Mouse (Mus musculus) hindbrain, embryonic 13.5 days (tissue): ENCODE measurements at regions not wholly inside any gene's neighbourhood (a gene's known extent, or its start where the extent isn't known, plus 50 kb on each side); places are given as distances from the start of the nearest gene placed in this dataset.

Source experiments
- ATAC-seq: fragments of 200-750 bp; cut with Nextera tagmentation; 2 replicates; pipeline ENCODE4 v1.8.0; 2017; ENCODE audit warnings: moderate TSS enrichment; ENCODE audit not compliant: low FRiP score
- H3K27ac ChIP-seq: fragments of 300-500 bp; sonication (generic); 2 replicates; pipeline ENCODE4 v1.5.1; 2015; ENCODE audit warnings: inconsistent platforms, mild to moderate bottlenecking, moderate library complexity
- H3K27me3 ChIP-seq: fragments of 300-500 bp; sonication (generic); 2 replicates; pipeline ENCODE4 v1.6.1; 2015; ENCODE audit warnings: mild to moderate bottlenecking, inconsistent platforms
- H3K36me3 ChIP-seq: fragments of 300-500 bp; sonication (generic); 2 replicates; pipeline ENCODE4 v1.6.1; 2015; ENCODE audit warnings: mild to moderate bottlenecking, inconsistent platforms
- H3K4me1 ChIP-seq: fragments of 300-500 bp; sonication (generic); replicated peaks from 2 replicates; pipeline ENCODE4 v1.6.1; 2015; ENCODE audit warnings: inconsistent platforms
- H3K4me2 ChIP-seq: fragments of 300-500 bp; sonication (generic); 2 replicates; pipeline ENCODE4 v1.6.1; 2015; ENCODE audit warnings: inconsistent platforms, mild to moderate bottlenecking, moderate library complexity
- H3K4me3 ChIP-seq: fragments of 300-500 bp; sonication (generic); 2 replicates; pipeline ENCODE4 v1.5.1; 2015; ENCODE audit warnings: mild to moderate bottlenecking, inconsistent platforms
- H3K9ac ChIP-seq: fragments of 300-500 bp; sonication (generic); 2 replicates; pipeline ENCODE4 v1.6.1; 2015; ENCODE audit warnings: mild to moderate bottlenecking, inconsistent platforms
- H3K9me3 ChIP-seq: fragments of 300-500 bp; sonication (generic); 2 replicates; pipeline ENCODE4 v1.6.1; 2016; ENCODE audit warnings: inconsistent platforms
- WGBS: fragments of 180-500 bp; shearing (Covaris S2); methylation state at CpG from one replicate; pipeline ENCODE4 v1.1.7; 2015; 5-methylcytosine and 5-hydroxymethylcytosine counted together

DNA sequence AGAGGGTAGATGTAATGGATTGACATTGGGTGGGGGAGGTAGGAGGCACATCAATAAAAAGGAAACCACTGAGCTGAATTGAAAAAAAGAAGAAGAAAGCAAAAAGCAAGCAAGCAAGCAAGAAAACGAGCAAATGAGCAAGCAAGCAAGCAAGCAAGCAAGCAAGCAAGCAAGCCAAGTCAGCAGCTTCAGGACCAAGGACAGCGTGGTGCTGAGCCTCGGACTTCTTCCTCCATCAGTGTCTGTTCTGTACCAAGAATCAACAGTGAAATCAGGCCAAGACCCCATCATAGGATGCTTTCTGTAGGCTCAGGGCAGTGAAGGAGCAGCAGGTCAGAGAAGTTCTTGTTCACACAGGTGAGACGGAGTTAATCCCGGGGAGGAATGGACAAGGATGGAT, 392.7 kb upstream of the BB014433 start:
- H3K4me2 ChIP-seq: no peak overlapping the region
- 56% methylated on average over 5 of the region's 5 CpGs for WGBS
- H3K9ac ChIP-seq: no peak overlapping the region
- no peak overlapping the region for H3K27ac ChIP-seq
- H3K36me3 ChIP-seq: no peaks in the 10 kb centered on the region
- no peaks in the 10 kb centered on the region for H3K4me1 ChIP-seq
- no peak overlapping the region for H3K4me3 ChIP-seq
- H3K9me3 ChIP-seq: no peaks in the 10 kb centered on the region
- H3K27me3 ChIP-seq: no peaks in the 10 kb centered on the region
- no peak for ATAC-seq

DNA sequence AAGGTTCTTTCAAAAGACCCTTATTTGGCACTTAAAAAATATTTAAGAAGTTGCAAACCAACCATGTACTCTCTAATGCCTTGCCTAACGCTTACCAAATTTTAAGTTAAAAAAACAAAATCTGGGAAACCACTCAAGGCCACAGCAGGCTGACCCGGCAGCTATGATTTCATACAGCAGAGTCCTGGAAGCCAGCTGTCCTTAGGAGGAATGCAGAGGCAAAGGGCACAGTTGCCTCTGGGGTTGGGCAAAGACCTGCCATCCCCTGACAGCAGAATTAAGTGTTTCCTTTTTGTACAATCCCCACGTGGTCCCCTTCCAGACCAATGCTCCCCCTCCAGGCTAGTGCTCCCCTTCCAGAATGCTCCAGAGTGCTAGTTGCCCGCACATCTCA, 348.8 kb upstream of the BB014433 start:
- H3K4me2 ChIP-seq: no peak overlapping the region
- WGBS: 51% methylated on average over 4 of the region's 4 CpGs
- no peaks in the 10 kb centered on the region for H3K36me3 ChIP-seq
- H3K9me3 ChIP-seq: no peaks in the 10 kb centered on the region
- H3K4me1 ChIP-seq: peaks cover 10% of the 10 kb centered on the region; the same call in 1 of the 2 replicates
- H3K9ac ChIP-seq: no peak overlapping the region
- no peak overlapping the region for H3K4me3 ChIP-seq
- peak; percentile 14; the same call in 1 of the 2 replicates for ATAC-seq
- no peak overlapping the region for H3K27ac ChIP-seq
- H3K27me3 ChIP-seq: no peaks in the 10 kb centered on the region

DNA sequence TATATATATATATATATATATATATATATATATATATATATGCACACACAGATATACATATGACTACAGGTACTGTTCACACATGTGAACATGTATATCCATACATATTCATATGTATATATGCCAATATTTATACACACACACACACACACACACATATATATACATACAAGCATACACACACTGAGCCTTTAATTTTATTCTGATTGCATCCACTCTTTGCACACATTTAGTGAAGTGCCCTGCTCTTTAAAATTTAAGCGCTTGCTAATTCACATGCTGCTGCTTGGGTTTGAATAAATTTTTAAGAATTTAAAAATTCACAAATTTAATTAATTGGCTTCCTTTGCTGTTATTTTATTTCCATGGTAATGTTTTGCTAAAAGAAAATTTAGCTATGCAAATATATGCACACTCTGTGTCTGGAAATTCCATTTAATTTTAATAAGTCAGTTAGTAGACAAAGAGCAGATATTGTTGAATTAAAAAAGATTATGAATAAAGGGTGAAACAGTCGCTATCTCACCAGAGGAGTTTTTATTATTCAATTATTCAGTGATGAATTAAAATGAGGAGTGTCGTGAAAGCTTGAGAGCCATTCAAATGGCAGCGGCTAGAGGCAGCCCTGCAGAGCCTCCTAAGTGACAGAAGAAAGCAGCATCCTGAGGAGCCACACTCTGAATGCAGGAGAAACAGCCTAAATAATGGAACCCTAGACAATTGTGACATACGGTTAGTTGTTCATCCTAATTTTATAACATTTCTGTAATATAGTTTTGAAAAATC, 348.3 kb upstream of the BB014433 start:
- no peak overlapping the region for H3K4me2 ChIP-seq
- H3K27ac ChIP-seq: no peak overlapping the region
- no peaks in the 10 kb centered on the region for H3K27me3 ChIP-seq
- 42% methylated on average over 5 of the region's 5 CpGs for WGBS
- H3K9ac ChIP-seq: no peak overlapping the region
- no peak for ATAC-seq
- peaks cover 10% of the 10 kb centered on the region; the same call in 1 of the 2 replicates for H3K4me1 ChIP-seq
- H3K36me3 ChIP-seq: no peaks in the 10 kb centered on the region
- no peaks in the 10 kb centered on the region for H3K9me3 ChIP-seq
- no peak overlapping the region for H3K4me3 ChIP-seq

DNA sequence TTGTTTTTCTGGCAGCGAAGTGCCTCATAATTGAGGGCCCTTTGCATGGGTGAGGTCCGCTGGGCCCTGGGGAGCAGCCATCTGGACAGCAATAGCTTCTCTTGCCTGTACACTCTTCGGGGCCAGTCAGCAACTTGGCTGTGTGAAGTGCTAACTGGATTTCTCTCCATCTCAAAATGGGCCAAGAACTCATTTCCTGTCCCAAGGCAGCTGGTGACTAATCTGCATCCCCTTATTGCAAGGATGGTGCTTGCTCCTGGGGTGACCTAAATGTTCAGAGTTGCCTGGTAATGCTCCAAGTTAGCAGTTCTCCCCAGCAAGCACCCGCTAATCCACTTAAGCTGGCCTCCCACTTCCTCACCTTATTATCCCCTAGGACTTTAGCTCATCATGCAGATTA, 346.2 kb upstream of the BB014433 start:
- Histone ChIP-seq H3K4me1 (peaks cover 10% of the 10 kb centered on the region; the same call in 1 of the 2 replicates), H3K27ac (no peak overlapping the region)
- WGBS: 60% methylated on average over 4 of the region's 4 CpGs

DNA sequence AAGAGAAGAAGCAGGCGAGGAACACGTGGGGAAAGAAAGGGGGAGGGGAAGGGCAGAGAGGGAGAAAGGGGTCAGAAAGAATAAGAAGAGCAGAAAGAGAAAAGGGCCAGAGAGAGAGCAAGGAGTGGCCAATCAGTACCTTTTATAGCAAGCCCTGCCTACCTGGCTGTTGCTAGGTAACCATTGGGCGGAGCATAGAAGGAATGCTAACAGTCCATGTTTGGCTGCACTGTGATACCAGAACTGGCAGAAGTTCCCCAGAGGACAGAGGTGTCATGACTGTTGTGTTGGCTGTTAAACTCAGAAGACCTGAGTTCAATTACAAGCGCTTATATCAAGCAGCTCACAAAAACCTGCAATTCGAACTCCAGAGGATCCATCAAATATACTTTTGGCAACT, 342.9 kb upstream of the BB014433 start:
- Histone ChIP-seq H3K36me3 (no peaks in the 10 kb centered on the region), H3K9me3 (no peaks in the 10 kb centered on the region), H3K4me2 (no peak overlapping the region), H3K27ac (no peak overlapping the region), H3K4me3 (no peak overlapping the region), H3K27me3 (no peaks in the 10 kb centered on the region), H3K9ac (no peak overlapping the region), H3K4me1 (no peaks in the 10 kb centered on the region; the same call in 1 of the 2 replicates)
- no peak for ATAC-seq
- 76% methylated on average over 5 of the region's 5 CpGs for WGBS

More for the DNA sequence above, 346.2 kb upstream of the BB014433 start:
- ATAC-seq: no peak
- no peak overlapping the region for H3K4me3 ChIP-seq
- H3K36me3 ChIP-seq: no peaks in the 10 kb centered on the region
- H3K9ac ChIP-seq: no peak overlapping the region
- no peaks in the 10 kb centered on the region for H3K9me3 ChIP-seq
- H3K4me2 ChIP-seq: no peak overlapping the region
- no peaks in the 10 kb centered on the region for H3K27me3 ChIP-seq

DNA sequence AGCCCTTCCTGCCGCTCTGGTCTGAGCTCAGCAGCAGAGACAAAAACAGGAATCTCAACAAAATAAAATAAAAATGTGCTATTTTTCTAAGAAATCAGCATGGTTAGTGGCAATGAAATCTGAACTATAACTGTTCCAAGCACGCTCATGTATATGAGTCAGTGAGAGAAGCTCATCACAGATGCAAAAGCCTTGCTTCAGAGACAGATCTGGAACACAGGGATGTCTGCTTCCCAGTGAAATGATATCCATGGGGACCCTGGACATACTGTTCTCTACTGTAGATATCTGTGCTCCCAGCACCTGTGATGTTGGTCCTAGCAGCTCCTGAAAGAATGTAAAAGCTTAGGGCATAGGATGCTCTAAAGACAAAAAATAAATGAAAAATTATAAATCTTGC, 321.2 kb upstream of the BB014433 start:
- Histone ChIP-seq H3K27ac (no peak overlapping the region), H3K36me3 (no peaks in the 10 kb centered on the region), H3K9ac (no peak overlapping the region), H3K4me3 (no peak overlapping the region), H3K27me3 (no peaks in the 10 kb centered on the region), H3K4me1 (no peaks in the 10 kb centered on the region), H3K4me2 (no peak overlapping the region), H3K9me3 (no peaks in the 10 kb centered on the region)
- WGBS: 83% methylated on average over 2 of the region's 2 CpGs
- no peak for ATAC-seq

DNA sequence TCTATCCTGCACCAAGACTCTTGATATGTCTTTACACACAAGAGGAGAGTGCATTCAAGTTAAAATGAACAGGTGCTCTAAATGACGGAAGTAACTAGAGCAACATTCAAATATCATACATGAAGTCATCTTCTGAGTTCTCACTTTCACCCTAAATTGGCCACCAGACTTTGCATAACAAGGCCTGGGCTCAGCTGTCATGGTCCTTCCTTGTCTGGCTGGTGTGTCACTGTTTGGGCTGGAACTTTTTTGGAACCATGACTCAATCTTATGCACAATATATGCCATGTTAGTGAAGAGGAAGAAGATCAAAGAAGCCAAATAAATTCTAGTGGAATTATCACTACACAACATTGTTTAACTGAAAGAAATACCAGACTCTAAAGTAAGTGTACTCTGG, 318.7 kb upstream of the BB014433 start:
- no peaks in the 10 kb centered on the region for H3K36me3 ChIP-seq
- no peak for ATAC-seq
- no peak overlapping the region for H3K4me2 ChIP-seq
- no peak overlapping the region for H3K9ac ChIP-seq
- no peaks in the 10 kb centered on the region for H3K27me3 ChIP-seq
- H3K27ac ChIP-seq: no peak overlapping the region
- WGBS: 100% methylated on average over 1 of the region's 1 CpGs
- no peaks in the 10 kb centered on the region for H3K9me3 ChIP-seq
- H3K4me1 ChIP-seq: no peaks in the 10 kb centered on the region
- H3K4me3 ChIP-seq: no peak overlapping the region

DNA sequence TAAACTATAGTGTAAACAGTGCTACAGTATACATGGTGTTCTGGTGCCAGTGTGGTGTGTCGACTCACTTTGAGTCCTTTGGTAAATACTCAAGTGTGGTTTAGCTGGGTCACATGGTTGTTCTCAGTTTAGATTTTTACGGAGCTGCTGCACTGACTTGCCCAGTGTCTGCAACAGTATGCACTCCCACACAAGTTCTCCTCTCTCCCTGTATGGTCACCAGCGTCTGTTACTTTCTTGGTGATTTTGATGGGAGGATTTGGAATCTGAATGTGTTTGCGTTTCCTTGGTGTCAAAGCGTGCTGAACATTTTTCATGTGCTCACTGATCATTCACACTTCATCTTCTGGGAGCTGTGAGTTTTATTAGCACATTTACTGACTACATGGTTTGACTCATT, 298.3 kb upstream of the BB014433 start:
- Histone ChIP-seq H3K4me1 (no peaks in the 10 kb centered on the region), H3K27ac (no peak overlapping the region), H3K9ac (no peak overlapping the region), H3K36me3 (no peaks in the 10 kb centered on the region), H3K9me3 (no peaks in the 10 kb centered on the region), H3K4me3 (no peak overlapping the region), H3K4me2 (no peak overlapping the region), H3K27me3 (no peaks in the 10 kb centered on the region)
- ATAC-seq: no peak
- WGBS: 95% methylated on average over 5 of the region's 5 CpGs

DNA sequence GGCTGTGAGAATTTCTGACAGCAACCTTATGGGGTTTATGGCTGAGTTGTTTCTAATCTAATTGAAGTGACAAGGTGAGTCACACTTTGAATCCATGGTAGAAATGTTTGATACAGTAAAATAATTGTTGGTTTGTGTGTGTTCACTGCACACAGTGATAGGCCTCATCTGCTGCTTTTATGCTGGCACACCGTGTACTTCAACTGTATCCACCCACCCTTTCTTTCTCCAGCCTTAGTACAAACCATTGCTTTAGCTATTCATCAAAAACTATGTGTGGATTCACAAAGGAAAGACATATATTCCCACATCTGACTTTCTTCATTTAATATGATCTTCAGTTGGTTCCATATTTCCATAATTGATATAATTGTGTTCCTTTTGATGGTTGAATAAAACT, 297.7 kb upstream of the BB014433 start:
- H3K4me2 ChIP-seq: no peak overlapping the region
- no peaks in the 10 kb centered on the region for H3K27me3 ChIP-seq
- no peak overlapping the region for H3K4me3 ChIP-seq
- H3K9ac ChIP-seq: no peak overlapping the region
- ATAC-seq: no peak
- no peaks in the 10 kb centered on the region for H3K36me3 ChIP-seq
- WGBS: 88% methylated on average over 1 of the region's 1 CpGs
- no peaks in the 10 kb centered on the region for H3K9me3 ChIP-seq
- H3K27ac ChIP-seq: no peak overlapping the region
- no peaks in the 10 kb centered on the region for H3K4me1 ChIP-seq

DNA sequence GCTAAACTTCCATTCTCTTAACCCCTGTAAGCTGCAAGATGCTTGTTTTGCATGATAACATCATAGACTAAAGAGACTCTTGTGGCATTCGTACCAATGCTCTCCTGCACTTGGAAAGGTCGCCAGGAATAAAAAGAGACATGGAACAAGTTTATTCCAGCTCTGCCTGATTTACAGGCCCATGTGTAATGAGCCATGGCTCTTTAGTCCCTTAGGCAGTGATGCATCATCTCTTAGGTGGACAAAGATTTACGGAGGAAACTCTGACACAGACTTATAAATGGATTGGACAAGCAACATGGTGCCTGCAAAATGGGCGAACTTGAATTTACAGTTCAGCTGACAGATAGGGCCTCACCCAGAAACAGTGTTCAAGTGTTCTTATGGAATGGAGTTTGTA, 288.7 kb upstream of the BB014433 start:
- Histone ChIP-seq H3K4me3 (no peak overlapping the region), H3K27me3 (no peaks in the 10 kb centered on the region), H3K9ac (no peak overlapping the region), H3K4me2 (no peak overlapping the region), H3K4me1 (no peaks in the 10 kb centered on the region), H3K36me3 (no peaks in the 10 kb centered on the region), H3K27ac (no peak overlapping the region), H3K9me3 (no peaks in the 10 kb centered on the region)
- 68% methylated on average over 4 of the region's 4 CpGs for WGBS
- no peak for ATAC-seq

DNA sequence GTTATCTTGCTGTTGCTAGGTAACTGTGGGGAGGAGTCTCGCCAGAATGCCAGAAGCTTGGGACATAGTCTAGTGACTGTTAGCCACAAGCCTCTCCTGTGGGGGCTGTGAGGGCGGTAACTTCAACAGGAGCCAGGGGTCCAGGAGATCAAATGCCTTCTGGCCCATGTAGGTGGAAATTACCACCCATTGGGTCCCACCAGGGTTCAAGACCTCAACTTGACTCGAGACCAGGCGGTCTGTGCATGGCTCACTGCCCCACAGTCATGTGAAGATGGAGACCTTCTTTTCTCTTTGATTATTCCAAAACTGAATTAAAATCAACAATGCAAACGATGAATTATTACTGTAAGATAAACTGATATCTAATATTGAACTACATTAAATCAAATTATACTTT, 281.4 kb upstream of the BB014433 start:
- Histone ChIP-seq H3K4me3 (no peak overlapping the region), H3K4me2 (no peak overlapping the region), H3K36me3 (no peaks in the 10 kb centered on the region), H3K9me3 (no peaks in the 10 kb centered on the region), H3K27ac (no peak overlapping the region), H3K27me3 (no peaks in the 10 kb centered on the region), H3K9ac (no peak overlapping the region), H3K4me1 (peaks cover 7% of the 10 kb centered on the region; the same call in 1 of the 2 replicates)
- WGBS: 49% methylated on average over 5 of the region's 5 CpGs
- ATAC-seq: no peak

DNA sequence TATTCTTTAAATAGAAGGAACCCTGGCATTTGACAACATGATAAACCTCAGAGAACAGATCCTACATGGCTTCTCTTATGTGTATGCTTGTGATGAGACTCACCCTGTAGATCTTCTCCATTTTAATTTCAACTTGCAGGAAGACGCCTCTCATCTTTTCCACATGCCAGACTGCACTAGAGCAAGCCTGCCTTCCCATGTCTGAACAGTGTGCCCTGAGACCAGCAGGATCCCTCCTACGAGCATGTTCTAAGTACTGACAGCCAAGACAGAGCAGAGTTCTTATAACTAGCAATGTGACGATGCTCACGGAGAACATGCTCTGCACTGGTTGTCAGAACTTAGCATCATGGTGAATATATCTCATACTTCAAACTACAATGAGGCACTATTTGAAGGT, 277.5 kb upstream of the BB014433 start:
- Histone ChIP-seq H3K4me3 (no peak overlapping the region), H3K9me3 (no peaks in the 10 kb centered on the region), H3K4me1 (peaks cover 7% of the 10 kb centered on the region; the same call in 1 of the 2 replicates), H3K36me3 (no peaks in the 10 kb centered on the region), H3K9ac (no peak overlapping the region), H3K27me3 (no peaks in the 10 kb centered on the region), H3K27ac (no peak overlapping the region), H3K4me2 (no peak overlapping the region)
- WGBS: 84% methylated on average over 4 of the region's 4 CpGs
- ATAC-seq: no peak

DNA sequence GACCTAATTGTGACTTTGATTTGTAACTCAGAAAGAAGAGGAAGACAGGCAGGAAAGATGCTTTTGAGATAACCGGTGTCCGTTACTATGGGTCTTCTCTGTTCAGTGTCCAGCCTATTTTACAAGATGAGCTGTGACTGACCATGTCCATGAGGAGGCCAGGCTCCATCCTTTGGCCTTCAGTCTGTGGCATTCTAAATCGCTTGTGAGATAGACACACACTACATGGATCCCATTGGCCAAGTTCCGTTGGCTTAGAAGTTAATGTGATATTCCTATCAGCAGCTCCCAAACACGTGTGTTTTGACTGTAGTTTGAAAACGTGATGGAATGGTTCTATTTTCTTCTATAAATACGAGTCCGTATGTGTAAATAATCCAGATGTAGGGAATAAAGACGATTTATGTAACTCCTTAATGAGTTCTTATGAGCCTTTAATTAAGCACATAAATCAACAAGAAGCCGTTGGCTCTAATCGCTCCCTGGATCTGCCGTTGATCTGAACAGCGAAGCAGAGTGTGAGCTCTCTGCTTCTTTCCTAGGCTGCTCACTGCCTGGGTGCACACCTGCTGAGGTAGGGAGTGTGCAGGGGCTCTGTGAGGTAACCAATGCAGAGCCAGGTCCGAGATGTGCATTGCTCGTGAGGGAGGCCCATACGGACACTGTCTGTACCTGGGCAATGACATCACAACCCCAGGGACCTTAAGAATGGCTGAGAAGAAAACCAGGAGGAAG, 272.4 kb upstream of the BB014433 start:
- WGBS: 79% methylated on average over 16 of the region's 16 CpGs
- Histone ChIP-seq H3K4me2 (no peak overlapping the region), H3K36me3 (no peaks in the 10 kb centered on the region), H3K9me3 (no peaks in the 10 kb centered on the region), H3K4me3 (no peak overlapping the region), H3K27ac (no peak overlapping the region), H3K9ac (no peak overlapping the region), H3K4me1 (0 out of 2 replicates have a peak, but pooled peaks cover 2% of the 10 kb centered on the region), H3K27me3 (no peaks in the 10 kb centered on the region)
- peak; percentile 66; the same call in 1 of the 2 replicates for ATAC-seq
